Mouse (Mus musculus): Measurements from ENCODE around the gene Kank1.

Kank1 gene

DNA sequence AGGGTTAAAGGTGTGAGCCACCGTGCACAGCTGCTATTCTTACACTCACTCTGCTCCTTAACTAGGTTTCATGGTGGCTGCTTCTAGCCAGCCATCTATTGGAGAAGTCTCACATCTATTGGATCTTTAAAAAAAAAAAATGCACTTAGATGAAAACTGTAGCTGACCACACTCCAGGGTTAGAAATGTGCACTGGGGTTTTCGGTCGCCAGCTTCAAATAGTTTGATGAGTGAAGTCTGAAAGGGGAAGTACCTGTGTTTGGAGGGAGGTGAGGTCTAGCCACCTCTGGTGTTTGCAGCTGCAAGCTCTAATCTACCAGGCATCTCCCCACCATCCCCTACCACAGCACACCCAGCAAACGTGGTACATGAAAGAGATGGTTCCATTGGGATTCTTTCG lies 74.2 kb downstream of the Kank1 start:
- in situ Hi-C loops (cut with MboI, MseI): no loop called here

DNA sequence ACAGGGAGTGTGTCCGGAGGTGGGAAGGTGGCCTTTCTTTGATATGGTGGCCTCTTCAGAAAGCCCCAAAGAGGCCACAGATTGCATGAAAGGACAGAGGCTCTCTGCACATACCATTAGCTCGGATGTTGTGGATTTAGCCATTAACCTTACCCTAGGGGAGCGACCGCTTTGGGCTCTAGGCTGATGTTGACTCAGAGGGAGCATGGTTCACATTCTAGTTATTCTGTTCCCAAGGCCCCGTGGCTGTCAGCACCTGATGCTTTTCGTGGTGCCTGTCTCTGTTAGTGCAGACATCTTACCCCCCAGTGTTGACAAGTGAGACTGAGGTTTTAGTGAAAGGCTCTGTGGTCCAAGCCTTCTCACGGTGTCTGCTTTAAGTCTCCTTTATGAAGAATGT lies 74.9 kb downstream of the Kank1 start:
- in situ Hi-C loops (cut with MboI, MseI): no loop called here

- in situ Hi-C loops (cut with MboI, MseI): no loop called here
Measured at GRCm38 (mm10) chr19:25315458-25315889, 78.7 kb downstream of the Kank1 start.

DNA sequence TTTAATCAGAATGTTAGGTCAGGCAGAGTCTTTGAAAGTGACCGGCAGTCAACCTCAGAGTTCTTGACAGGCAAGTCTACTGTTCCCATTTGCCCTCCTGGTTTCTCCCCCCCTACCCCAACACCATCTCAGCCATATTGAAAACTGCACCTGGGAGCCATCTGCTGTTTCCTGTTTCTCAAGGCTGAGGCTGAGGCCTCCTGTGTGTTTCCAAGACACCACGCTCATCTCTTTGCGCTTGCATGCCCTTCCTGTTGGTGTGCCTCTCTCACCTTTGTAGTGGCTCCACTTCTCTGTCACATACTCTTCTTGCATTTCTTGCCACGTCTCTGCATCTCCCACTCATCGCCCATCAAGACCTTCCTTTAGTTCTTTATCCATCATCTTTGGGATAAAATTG lies 79.2 kb downstream of the Kank1 start:
- in situ Hi-C loops (cut with MboI, MseI): no loop called here

DNA sequence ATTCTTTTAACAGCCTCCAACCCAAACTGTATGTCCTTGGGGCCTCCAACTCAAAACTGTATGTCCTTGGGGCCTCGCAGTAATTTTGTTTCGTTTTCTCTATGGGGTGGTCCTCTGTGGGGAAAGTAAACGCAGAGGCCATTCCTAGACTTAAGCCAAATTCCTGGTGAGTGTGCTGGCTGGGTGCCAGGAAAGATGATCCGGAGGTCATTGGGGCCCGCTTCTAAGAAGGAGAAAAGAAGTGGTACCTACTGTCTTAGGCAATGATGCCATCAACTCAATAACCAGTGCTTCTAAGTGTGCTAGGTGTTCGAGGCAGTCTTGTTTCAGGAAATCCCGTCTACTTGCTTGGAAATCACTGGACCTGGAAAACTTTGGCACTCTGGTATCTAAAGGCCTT lies 87.5 kb downstream of the Kank1 start:
- in situ Hi-C loops (cut with MboI, MseI): no loop called here

DNA sequence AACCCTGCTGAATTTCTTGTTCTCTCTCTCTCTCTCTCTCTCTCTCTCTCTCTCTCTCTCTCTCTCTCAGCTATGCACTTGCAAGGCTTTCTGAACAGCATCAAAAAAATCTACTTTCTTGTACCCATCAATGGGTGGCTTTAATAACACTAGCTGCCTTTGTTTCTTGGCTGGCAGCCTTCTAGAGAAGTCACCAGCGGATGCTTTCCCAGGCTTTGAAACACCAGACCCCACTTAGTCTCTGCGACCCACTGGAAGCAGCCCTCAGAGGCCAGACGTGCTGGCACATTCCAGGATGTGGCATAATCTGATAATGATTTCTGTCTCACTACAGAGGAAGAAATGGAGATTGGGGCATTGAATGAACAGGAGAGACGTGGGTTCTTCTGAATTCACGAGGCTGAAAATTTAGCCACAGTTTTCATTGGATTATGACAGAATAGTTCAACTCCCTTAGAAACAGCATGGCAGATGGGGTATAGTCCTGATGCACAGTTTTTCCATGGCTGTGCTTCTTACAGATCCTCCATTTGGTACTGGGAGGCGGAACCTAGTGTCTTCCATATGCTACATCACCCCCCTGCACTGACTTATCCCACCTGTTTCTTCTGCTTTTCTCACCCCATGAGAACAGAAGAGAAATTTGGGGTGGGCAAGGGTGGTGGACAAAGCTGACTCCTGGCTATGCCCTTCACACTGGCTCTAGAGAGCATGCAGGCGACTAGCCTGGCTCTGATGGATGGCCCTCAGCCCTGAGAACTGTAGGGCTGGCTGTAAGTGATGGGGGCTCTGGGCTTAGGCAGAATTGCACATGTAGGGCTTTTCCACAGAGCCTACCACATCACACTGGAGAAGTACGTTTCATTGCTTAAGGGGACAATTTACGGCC lies 88.6 kb downstream of the Kank1 start:
- in situ Hi-C loops (cut with MboI, MseI): loop anchor here (25.0 kb wide), 1 partner anchor 363 kb away; the partner anchor contains the start of gene Cbwd1

DNA sequence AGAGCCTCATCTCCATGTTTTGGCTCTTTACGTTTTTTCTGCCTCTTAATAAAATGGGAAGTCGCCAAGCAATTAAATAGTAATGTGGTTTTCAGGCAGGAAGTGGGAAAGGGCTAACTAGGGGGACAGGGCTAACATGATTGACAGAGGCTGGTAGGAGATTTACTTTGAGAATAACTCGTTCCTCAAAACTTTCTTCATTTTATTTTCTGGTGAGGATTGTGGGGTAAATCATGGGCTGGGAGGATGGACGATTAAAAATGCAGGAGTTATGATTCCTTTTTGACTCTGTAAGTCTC lies 89.2 kb downstream of the Kank1 start:
- in situ Hi-C loops (cut with MboI, MseI): loop anchor here (25.0 kb wide), 1 partner anchor 364 kb away; the partner anchor contains the start of gene Cbwd1

DNA sequence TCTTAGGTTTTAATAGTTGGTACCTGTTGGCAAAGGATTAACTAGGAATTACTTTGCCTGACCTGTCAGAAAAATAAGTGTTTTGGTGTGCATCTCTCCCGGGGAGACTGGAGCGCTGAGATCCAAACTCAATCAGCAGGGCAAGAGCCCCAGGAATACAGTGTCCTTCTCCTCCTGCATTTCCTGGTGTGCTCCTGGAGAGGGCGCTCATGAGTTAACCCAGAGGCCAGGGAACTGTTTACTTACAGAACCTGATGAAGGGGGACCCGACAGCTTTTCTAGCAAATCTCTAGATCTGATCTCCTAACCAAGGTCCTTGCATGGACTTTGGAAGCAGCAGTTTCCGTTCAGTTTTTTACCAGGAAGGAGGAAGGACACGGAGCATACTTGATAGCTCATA lies 90.9 kb downstream of the Kank1 start:
- in situ Hi-C loops (cut with MboI, MseI): loop anchor here (25.0 kb wide), 1 partner anchor 365 kb away; the partner anchor contains the start of gene Cbwd1

- in situ Hi-C loops (cut with MboI, MseI): loop anchor here (25.0 kb wide), 1 partner anchor 372 kb away; the partner anchor contains the start of gene Cbwd1
Measured at GRCm38 (mm10) chr19:25334360-25334759, 97.6 kb downstream of the Kank1 start.

GRCm38 (mm10) chr19:25336731-25337130 lies 100.0 kb downstream of the Kank1 start:
- in situ Hi-C loops (cut with MboI, MseI): loop anchor here (25.0 kb wide), 1 partner anchor 374 kb away; the partner anchor contains the start of gene Cbwd1

DNA sequence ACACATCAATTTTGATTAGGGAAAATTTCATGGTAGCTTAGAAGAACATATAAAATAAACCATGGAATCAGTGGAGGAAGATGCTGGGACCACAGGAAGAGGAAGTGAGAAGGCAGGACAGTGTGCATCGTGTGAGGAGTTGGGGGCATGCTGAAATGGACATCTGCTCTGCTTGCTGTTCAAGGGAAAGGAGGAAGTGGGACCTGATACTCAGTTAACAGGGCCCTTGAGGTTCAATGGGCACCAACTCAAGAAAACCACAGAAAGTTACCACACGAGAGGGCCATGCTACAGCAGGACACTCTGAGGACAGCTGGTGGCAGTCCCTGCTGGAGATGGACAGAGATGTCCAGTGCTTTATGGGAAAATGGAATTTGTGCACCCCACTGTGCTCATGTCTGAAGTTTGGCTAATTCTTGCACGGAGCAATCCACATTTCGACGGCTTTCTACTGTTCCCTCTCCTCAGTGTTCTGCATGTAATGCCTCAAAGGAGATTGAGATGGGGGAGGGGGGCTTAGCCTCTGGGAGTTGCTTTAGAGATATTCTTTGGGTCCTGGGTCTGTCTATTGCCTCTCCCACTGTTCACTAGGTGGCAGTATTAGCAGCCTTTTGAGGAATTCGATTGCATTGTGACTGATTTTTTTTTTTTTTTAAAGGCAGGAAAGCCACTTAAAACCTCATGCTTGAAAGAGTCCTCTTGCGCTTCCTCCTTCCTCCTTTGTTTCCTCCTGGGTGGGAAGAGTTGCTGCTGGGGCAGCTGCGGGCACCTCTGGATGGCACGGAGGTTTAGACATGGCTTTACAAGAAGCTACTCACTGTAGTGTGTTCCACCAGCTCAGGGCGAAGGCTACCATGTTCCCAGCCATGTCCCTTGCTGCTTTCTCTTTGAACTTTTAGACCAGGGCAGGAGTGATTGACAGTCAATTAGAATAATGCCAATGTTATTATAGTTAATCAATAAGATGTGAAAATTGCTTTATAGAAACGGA lies 104.2 kb downstream of the Kank1 start:
- in situ Hi-C loops (cut with MboI, MseI): loop anchor here (25.0 kb wide), 1 partner anchor 379 kb away; the partner anchor contains the start of gene Cbwd1

DNA sequence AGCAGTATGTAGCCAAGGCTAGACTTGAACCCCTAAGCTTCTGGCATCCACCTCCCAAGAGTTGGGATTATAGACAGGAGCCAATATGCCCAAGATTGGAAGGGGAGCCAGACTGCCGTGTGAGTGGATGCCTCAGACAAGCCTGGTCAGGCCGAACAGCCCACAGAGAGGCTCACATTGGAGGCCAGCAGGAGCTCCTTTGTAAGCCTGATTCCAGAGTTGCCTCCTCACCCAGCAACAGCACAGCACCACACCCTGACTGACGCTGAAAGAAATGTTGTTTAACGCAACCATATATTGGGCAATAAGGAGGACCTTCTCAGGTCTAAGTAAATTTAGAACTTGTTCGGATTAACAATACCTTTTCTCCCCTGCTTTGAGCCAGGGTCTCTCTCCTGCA lies 105.3 kb downstream of the Kank1 start:
- in situ Hi-C loops (cut with MboI, MseI): loop anchor here (25.0 kb wide), 1 partner anchor 380 kb away; the partner anchor contains the start of gene Cbwd1

- in situ Hi-C loops (cut with MboI, MseI): loop anchor here (25.0 kb wide), 1 partner anchor 381 kb away; the partner anchor contains the start of gene Cbwd1
Measured at GRCm38 (mm10) chr19:25343657-25344322, 107.0 kb downstream of the Kank1 start.

DNA sequence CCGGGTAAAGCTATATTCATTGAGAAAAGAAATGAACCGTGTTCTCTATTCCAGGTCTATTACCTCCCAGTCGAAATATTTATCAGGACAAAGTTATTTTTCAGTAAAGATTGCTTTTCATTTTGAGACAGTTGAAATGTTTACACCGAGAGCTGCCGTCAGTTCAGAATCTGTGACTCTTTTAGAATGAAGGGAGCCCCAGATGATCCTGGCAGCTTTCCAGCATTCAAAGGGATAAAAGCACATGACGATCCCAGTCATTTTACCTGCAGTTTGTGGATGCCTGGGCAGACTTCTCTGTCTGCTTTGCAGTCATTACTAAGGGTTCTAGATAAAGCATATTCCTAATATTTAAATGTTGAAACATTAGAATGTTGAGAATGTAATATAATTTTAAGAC lies 107.6 kb downstream of the Kank1 start:
- in situ Hi-C loops (cut with MboI, MseI): loop anchor here (25.0 kb wide), 1 partner anchor 382 kb away; the partner anchor contains the start of gene Cbwd1

DNA sequence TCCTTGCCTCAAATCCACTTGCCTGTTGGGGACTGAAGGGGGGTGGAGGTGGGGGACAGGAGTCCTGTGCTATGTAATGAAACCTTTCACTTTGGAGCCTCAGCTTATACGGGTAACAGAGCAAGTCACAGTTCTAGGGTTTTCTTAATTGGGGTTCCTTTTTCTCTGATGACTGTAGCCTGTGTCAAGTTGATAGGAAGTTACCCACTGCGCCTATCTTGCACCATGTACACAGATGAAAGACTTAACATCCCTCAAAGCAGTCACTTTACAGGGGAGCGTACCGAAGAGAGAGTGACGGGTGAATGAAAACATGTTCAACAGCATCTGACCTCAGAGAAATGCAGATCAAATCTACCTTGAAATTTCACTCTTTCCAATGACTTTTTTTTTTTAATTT lies 109.2 kb downstream of the Kank1 start:
- in situ Hi-C loops (cut with MboI, MseI): loop anchor here (25.0 kb wide), 1 partner anchor 384 kb away; the partner anchor contains the start of gene Cbwd1

DNA sequence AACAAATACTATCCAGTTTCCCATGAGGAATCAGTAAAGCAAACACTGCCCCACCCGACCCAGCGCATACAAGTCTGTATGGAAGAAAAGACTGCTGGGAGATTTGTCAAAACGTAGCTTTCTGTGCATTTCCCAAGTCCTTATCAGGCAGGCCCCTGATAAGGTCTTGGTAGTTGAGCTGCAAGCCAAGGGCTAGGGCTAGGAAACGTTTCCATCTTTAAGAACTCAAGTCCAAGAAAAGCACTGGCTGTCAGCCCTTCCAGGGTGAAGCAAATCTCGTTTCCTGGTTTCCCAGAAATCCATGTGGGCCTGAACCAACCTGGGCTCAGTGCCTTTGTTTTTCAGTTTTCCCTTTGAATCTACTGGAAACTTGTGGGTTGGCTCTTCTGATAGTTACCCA lies 110.7 kb downstream of the Kank1 start:
- in situ Hi-C loops (cut with MboI, MseI): loop anchor here (25.0 kb wide), 1 partner anchor 385 kb away; the partner anchor contains the start of gene Cbwd1

DNA sequence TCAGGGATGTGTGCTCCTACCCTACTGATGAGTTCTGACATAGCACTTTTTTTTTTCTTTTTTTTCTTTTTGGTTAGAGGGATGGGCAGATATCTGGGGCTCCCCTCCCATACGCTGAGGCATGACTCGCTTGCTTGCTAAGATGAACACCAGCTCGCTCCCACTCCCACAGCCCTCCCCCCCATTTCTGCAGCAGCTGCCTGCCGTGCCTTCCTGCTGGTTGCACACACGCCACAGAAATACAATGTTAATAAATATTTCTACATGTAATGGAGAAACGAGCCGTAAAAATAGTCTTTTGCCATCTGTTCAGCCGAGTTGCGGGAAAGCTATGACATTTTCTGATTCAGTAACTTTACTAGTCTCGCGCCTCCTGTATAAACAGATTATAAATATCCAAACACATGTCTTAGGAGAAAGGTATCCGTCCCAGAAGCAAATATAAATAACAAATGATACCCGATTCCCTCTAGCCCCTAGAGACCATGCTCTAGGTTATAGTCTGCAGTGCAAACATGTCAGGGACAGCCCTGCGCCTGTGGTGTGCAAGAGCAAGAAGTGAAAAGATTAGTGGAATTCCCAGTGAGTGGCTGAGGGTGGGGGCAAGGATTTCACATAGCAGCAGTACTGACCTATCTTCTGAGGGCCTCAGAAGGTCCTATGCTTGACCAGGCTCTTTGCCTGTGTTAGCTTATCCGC lies 114.6 kb downstream of the Kank1 start:
- in situ Hi-C loops (cut with MboI, MseI): no loop called here

GRCm38 (mm10) chr19:25357094-25357493 lies 120.3 kb downstream of the Kank1 start:
- in situ Hi-C loops (cut with MboI, MseI): no loop called here

- in situ Hi-C loops (cut with MboI, MseI): no loop called here
Measured at GRCm38 (mm10) chr19:25358486-25359120, 121.8 kb downstream of the Kank1 start.

GRCm38 (mm10) chr19:25360571-25361029 lies 123.8 kb downstream of the Kank1 start:
- in situ Hi-C loops (cut with MboI, MseI): no loop called here

Data from T-helper 2 cell (primary cell).